Mouse (Mus musculus) adrenal gland, postnatal 36 days (tissue): Measurements from ENCODE around the gene Smad1. TPM values are rescaled to one million over a fixed set of nuclear protein-coding genes. Genes with fewer than 3 reads are reported as not detected.

ENCODE experiments used
- DNase-seq, 2 experiments: peaks; one replicate each; pipeline ENCODE4 v3.0.0; 2021; ENCODE audit warnings: mixed read lengths in 1 of 2
- total RNA-seq, 2 experiments: library from RNA; stranded (reverse); gene quantifications; 2 replicates each; pipeline ENCODE4 v1.2.3; 2021

Smad1 gene
- total RNA-seq, 2 experiments from 2014 or later, result 26.6 to 27.8 TPM

DNA sequence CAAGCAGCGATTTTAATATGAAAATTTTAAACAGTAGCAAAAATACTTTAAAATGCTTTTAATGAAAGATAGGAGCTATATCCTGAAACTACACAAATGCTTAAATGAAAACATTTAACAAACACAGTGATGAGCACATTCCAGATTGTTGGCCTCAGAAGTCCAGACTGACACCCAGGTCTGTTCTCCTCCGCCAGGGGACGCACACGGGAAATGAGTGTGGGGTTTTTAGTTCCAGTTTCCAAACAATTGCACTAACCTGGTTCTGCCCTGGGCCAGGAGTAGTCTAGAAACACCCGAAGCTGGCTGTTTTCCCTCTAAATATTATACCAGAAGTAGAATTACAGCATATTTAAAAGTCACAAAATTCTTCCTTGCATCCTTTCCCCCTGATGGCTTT lies 99.6 kb downstream of the Smad1 start:
- no peak for DNase-seq

DNA sequence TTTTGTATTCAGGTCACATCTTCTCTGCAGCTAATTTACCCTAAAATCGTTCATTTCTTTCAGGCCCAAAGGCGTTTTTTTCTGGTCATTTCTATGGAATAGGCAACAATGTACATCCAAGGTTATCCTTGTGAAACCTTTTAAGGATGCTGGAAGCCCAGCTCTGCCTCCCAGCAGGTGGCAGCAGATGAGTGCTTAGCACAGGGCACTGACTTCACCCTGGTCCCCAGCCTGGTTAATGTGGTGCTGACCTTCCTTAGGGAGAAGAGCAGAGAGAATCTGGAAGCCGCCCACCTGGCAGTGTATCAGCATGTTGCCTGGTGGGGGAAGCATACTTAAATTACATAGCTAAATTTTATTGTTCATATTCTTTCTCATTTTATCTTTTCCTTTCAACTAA lies 101.6 kb downstream of the Smad1 start:
- DNase-seq, result peak; percentile 79 to 87

DNA sequence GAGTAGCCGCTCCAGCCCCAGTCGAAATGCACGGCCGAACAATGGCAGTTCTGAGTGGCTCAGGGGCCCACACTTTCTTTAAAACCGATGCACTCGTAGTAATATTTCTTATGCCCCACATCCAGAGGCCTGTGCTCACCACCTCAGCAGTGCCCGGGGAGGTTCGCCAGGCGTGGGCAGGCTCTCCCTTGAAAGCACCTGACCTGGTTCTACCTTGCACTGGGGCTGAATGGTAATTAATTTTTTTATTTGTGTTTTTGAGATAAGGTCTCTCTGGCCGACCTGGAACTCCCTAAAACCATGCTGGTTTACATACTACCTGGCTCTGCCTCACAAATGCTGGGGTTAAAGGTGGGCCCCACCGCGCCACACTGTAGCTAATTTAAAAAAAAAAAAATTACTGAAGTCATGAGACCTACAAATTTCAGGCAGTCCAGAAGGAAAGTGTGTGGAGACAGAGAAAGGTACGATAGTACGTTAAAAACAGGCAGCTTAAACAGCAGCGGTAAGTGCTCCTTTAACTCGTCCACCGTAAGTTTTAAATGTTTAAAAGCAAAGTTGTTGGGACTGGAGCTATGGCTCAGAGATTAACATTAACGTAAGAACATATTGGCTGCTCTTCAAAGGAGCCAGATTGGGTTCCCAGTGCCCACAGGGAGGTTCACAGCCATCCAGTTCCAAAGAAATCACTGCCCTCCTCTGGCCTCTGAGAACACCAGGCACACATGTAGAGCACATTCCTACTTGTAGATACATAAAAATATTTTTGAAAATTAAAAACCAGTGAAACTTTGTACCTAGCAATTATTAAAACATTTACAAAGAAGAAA lies 103.8 kb downstream of the Smad1 start:
- no peak for DNase-seq

DNA sequence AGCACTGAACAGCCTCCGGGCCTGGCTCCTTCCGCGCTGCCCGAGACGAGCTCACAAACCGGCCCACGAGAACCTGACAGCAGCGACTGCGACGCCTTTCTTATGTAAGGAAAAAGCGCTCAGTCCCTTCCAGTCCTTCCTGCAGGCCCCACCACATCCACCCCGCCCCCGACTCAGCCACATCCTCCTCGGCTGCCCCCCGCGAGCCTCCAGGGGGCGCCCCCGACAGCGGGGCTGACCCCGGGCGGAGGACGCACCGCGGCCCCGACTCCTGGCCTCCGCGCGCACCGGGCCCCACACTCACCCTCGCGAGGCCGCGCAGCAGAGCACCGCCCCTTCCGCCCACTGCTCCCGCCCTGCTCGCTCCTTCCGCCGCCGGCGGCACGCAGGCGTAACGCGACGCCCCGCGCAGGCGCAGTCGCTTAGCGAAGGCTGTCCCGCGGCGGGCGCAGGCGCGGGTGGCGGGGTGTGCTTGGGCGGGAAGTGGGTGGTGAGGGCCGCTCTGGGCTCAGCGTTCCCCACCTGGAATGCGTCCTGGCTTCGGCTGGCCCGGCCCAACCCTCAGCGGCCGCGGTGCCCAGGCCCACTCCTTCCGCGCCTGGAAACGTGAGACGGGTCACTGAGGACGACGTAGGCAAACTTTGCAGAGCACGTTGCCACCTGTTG lies 104.6 kb downstream of the Smad1 start, which contains the start of gene Mmaa:
TSS of gene Mmaa (minus strand) at position 328 of the 666 bp plus-strand sequence.
- DNase-seq, result peak; percentile 99

DNA sequence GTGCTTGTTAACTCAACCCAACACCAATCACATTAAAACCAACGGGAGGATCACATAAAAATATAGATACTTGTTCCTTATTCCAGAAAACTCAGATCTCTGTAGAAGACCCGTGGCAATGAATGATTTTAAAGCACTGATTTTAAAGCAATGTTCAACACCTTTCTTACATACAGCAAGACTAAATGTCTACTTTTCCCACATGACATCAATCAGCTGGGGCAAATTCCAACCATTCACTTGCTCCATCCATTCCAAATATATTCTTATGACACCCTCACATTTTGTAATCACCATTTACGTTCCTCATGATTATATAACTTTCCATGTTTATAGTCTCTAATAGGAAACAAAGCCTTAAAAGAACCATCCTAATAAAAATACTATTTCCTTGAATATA lies 105.5 kb downstream of the Smad1 start:
- DNase-seq, result no peak

DNA sequence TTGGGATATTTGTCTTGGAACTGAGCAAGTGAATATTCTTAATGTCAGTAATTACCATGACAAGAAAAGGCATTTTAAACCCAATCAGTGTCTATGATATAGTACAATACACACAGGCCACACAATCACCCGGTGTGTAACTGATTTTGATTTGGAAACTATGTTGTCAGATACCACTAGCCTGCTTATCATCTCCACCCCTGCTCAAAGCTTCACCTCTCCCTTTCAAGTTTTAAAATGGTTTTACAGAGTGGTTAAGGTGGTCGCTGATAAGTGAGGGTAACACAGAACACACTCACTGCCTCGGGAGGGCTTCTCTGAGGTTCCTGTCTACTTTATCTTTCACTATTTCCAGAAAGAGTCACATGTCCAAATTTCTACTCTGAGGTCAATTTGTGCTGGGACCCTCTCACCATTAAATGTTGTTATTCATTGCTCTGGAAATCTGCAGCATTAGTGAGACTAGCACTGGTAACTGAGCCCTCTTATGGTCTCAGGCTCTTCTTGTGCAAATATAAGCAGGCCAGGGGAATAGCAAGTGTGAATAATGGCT lies 106.5 kb downstream of the Smad1 start:
- DNase-seq, result no peak

DNA sequence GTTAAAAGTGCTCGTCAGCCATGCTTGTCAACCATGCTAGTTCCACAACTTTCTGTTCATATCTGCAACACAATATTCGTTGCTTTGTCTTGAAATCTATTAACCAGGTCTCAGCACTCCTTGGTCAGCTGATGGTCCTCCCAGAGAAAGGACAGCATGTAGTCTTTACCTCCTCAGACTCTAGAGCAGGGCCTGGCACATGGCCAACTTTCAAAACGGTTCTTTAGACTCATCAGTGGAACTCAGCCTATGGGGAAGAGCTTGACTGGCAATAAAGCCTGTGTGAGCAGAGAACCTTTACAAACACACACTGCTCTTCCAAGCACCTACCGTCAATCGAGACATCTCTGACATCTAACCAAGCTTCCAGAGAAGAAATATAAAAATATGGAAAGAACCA lies 109.7 kb downstream of the Smad1 start:
- peak; percentile 15 to 20 for DNase-seq

DNA sequence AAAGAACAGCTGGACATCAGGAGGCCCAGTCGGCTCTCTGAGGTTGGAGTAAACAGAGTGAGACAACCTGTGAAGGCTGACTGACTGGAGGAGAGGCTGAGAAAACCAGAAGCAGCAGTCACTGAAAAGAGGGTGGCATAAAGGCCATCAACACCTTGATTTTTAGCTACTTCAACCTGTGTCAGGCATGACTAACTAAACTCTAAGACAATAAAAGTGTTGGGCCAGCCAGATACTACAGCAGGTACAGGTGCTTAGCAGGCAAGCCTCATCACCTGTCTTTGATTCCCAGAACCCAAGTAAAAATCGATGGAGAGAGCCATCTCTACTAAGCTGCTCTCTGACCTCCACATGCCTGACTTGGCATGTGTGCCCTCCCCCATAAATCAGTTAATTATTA lies 110.6 kb downstream of the Smad1 start:
- DNase-seq, result no peak

Other genes starting within 250 kb of the Smad1 start
- not detected for gene 1700011L22Rik, start 150.9 kb downstream of the Smad1 start, total RNA-seq
- gene Mmaa, start 104.6 kb downstream of the Smad1 start, total RNA-seq, result 10 to 100 TPM; 31.2 to 32.9 TPM
- 10 to 100 TPM; 51.7 to 51.9 TPM for gene Otud4, start 240.1 kb upstream of the Smad1 start, total RNA-seq